Mouse (Mus musculus) monocyte, adult 5-6 weeks (primary cell): ENCODE data around the gene Ski. TPM values are rescaled to one million over a fixed set of nuclear protein-coding genes. Genes with fewer than 3 reads are reported as not detected.

ENCODE experiments used
- ATAC-seq: fragments of 153-309, 156-312 bp; replicated peaks from 2 replicates; pipeline ENCODE4 v1.8.0; 2017; ENCODE audit warnings: mild to moderate bottlenecking; ENCODE audit not compliant: low TSS enrichment, insufficient number of reproducible peaks, severe bottlenecking, poor library complexity, low FRiP score
- total RNA-seq: library from RNA; stranded (forward); fragments of 200-1000, 200-491, 200-594 nt; gene quantifications from 3 replicates; pipeline ENCODE4 v1.2.3, GENCODE M21; 2017

Gene Ski
- total RNA-seq, 1 experiment from 2014 or later: 13.5 TPM

GRCm38 (mm10) chr4:155188803-155189202 is 33.6 kb downstream of the Ski start:
- no peak for ATAC-seq

- no peak for ATAC-seq
Observed at GRCm38 (mm10) chr4:155188341-155188740, 34.1 kb downstream of the Ski start.

GRCm38 (mm10) chr4:155187192-155187674 is 35.2 kb downstream of the Ski start:
- peak; percentile 77 for ATAC-seq

GRCm38 (mm10) chr4:155185845-155186244 is 36.5 kb downstream of the Ski start:
- no peak for ATAC-seq

GRCm38 (mm10) chr4:155184248-155185070 is 37.9 kb downstream of the Ski start:
- ATAC-seq: no peak

- no peak for ATAC-seq
Observed at GRCm38 (mm10) chr4:155183201-155183600, 39.2 kb downstream of the Ski start.

GRCm38 (mm10) chr4:155178981-155179512 is 43.3 kb downstream of the Ski start:
- ATAC-seq: peak; percentile 64; the same call in 1 of the 2 replicates

- ATAC-seq: peak; percentile 41; the same call in 1 of the 2 replicates
Observed at GRCm38 (mm10) chr4:155178274-155178673, 44.1 kb downstream of the Ski start.

- ATAC-seq: no peak
Observed at GRCm38 (mm10) chr4:155176210-155176609, 46.2 kb downstream of the Ski start.

- ATAC-seq: no peak
Observed at GRCm38 (mm10) chr4:155173822-155174785, 48.3 kb downstream of the Ski start.

GRCm38 (mm10) chr4:155172909-155173821 is 49.2 kb downstream of the Ski start:
- ATAC-seq: no peak

GRCm38 (mm10) chr4:155171961-155172533 is 50.3 kb downstream of the Ski start:
- no peak for ATAC-seq

GRCm38 (mm10) chr4:155170614-155171212 is 51.7 kb downstream of the Ski start:
- ATAC-seq: no peak

- ATAC-seq: no peak
Observed at GRCm38 (mm10) chr4:155168835-155169252, 53.5 kb downstream of the Ski start.

GRCm38 (mm10) chr4:155165861-155166260 is 56.5 kb downstream of the Ski start:
- no peak for ATAC-seq

GRCm38 (mm10) chr4:155164550-155164949 is 57.8 kb downstream of the Ski start:
- ATAC-seq: no peak

- no peak for ATAC-seq
Observed at GRCm38 (mm10) chr4:155163685-155164084, 58.7 kb downstream of the Ski start.
